In the genomic region with DNA sequence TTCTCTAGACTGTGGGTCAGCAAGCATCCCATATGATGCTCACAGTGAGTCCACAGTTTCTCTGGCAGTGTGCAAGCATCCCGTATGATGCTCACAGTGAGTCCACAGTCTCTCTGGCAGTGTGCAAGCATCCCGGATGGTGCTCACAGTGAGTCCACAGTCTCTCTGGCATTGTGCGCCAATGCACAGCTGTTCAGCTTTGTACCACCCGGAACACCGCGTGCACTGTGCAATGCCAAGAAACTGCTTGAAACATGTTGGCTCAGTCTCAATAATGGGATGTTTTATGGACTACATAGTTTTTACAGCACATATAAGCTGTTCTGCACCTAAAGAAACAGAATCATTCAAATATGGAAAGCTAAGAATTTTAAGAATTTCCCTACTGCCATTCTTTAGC, we compare ENCODE assay signal across 10 mouse cellular contexts. TPM values are rescaled to one million over a fixed set of nuclear protein-coding genes. Genes with fewer than 3 reads are reported as not detected.
DNase-seq lines count a peak whose midpoint lies in the region; ATAC-seq lines count a peak whose summit lies in the region.
"Had no signal": no experiment of that assay in that cellular context is flagged by ENCODE, and none has a peak within 500 bp of the region (broad histone marks: within the 10 kb centered on the region; RNA-seq: fewer than 3 reads in every experiment).

No protein-coding gene starts in this region.

- no peaks in the 10 kb centered on the region for H3K27me3 ChIP-seq in limb, embryonic 13.5 days
- H3K27me3 ChIP-seq in limb, embryonic 10.5 days (ENCODE audit: low read depth, poor library complexity, severe bottlenecking): no peaks in the 10 kb centered on the region
- H3K27me3 ChIP-seq: heart, embryonic 13.5 days; lung, embryonic 15.5 days; stomach, embryonic 15.5 days had no signal

- H3K4me3 ChIP-seq in limb, embryonic 13.5 days: no peak overlapping the region
- H3K4me3 ChIP-seq in limb, embryonic 10.5 days: no peak overlapping the region
- H3K4me3 ChIP-seq: heart, embryonic 13.5 days; lung, embryonic 15.5 days; stomach, embryonic 15.5 days had no signal

- peaks cover 4% of the 10 kb centered on the region; the same call in 1 of the 2 replicates for H3K36me3 ChIP-seq in limb, embryonic 13.5 days
- H3K36me3 ChIP-seq in limb, embryonic 10.5 days: peaks cover 11% of the 10 kb centered on the region; the same call in 1 of the 2 replicates
- H3K36me3 ChIP-seq: heart, embryonic 13.5 days; lung, embryonic 15.5 days; stomach, embryonic 15.5 days had no signal

- ATAC-seq in limb, embryonic 13.5 days (ENCODE audit: low FRiP score, low read depth): 0 out of 2 replicates have a peak, but pooled peaks have one; percentile 24
- ATAC-seq in inflammation-experienced regulatory T-cells, adult 6 months: no peak

- WGBS in limb, embryonic 13.5 days: 77% methylated on average over 6 of the region's 6 CpGs
- WGBS in limb, embryonic 10.5 days: 96% methylated on average over 6 of the region's 6 CpGs

- no peak overlapping the region for H3K27ac ChIP-seq in limb, embryonic 13.5 days
- H3K27ac ChIP-seq in limb, embryonic 10.5 days: no peak overlapping the region
- H3K27ac ChIP-seq: heart, embryonic 13.5 days; lung, embryonic 15.5 days; stomach, embryonic 15.5 days had no signal

- H3K9ac ChIP-seq in limb, embryonic 13.5 days: no peak overlapping the region
- H3K9ac ChIP-seq: lung, embryonic 15.5 days; stomach, embryonic 15.5 days had no signal

- no peaks in the 10 kb centered on the region for H3K9me3 ChIP-seq in limb, embryonic 13.5 days
- H3K9me3 ChIP-seq in limb, embryonic 10.5 days (replicated peaks): no peaks in the 10 kb centered on the region
- H3K9me3 ChIP-seq: heart, embryonic 13.5 days; lung, embryonic 15.5 days; stomach, embryonic 15.5 days had no signal

- DNase-seq in limb, embryonic 10.5 days (ENCODE audit: low spot score): no peak
- peak; percentile 38 for DNase-seq in cerebellum, adult 11 months
- peak; percentile 78 for DNase-seq in cerebellum, adult 9-10 months
- peak; percentile 41 to 46 for DNase-seq in layer of hippocampus, postnatal 25 days (ENCODE audit: extremely low spot score in 1 of 2, low spot score in 1 of 2)
- DNase-seq in urinary bladder, adult 18-20 months (ENCODE audit: low spot score in 2 of 2): no peak

- no peak overlapping the region for H3K4me2 ChIP-seq in limb, embryonic 13.5 days (replicated peaks)
- H3K4me2 ChIP-seq: heart, embryonic 13.5 days; lung, embryonic 15.5 days; stomach, embryonic 15.5 days had no signal

- H3K4me1 ChIP-seq in limb, embryonic 13.5 days: peaks cover 20% of the 10 kb centered on the region
- H3K4me1 ChIP-seq in limb, embryonic 10.5 days: peaks cover 9% of the 10 kb centered on the region
- H3K4me1 ChIP-seq: stomach, embryonic 15.5 days had no signal

RNA-seq across cellular contexts. Expression of a gene that starts 38.9 kb away (rescaled TPM):
- polyA plus RNA-seq in limb, embryonic 13.5 days (2015; fragmentation: Nextera tagmentation; extraction: Ambion mirVana): 4.2 and 4.4 TPM in 2 replicates
- 2.1 and 3.2 TPM in 2 replicates for polyA plus RNA-seq in limb, embryonic 10.5 days (2016; fragmentation: Nextera tagmentation; extraction: Ambion mirVana)
- total RNA-seq in layer of hippocampus, postnatal 25 days (2021): 10 to 100 TPM; 45.2 to 47.4 TPM
- polyA plus RNA-seq in inflammation-experienced regulatory T-cells, adult 6 months (2017; shearing (Covaris generic)): 10 to 100 TPM in 2 of 3 experiments, 1 to 10 TPM in 1; 4.3 to 14.9 (median 14.6) TPM

RNA-seq across cellular contexts. Expression of a gene that starts 53.9 kb away (rescaled TPM):
- 52.9 and 58.5 TPM in 2 replicates for polyA plus RNA-seq in limb, embryonic 13.5 days (2015; fragmentation: Nextera tagmentation; extraction: Ambion mirVana)
- 33.3 and 35.3 TPM in 2 replicates for polyA plus RNA-seq in limb, embryonic 10.5 days (2016; fragmentation: Nextera tagmentation; extraction: Ambion mirVana)
- 100 to 1,000 TPM; 127 to 131 TPM for total RNA-seq in layer of hippocampus, postnatal 25 days (2021)
- 10 to 100 TPM; 20.9 to 25.6 (median 24.0) TPM for polyA plus RNA-seq in inflammation-experienced regulatory T-cells, adult 6 months (2017; shearing (Covaris generic))

Comparison
In these comparisons a context has a peak if more than half of its experiments do, and no peak if none do; other contexts are left out.
1. DNase-seq: peak in cerebellum, adult 11 months (single experiment), cerebellum, adult 9-10 months (single experiment) and layer of hippocampus, postnatal 25 days (2 of 2); none in limb, embryonic 10.5 days (single experiment) and urinary bladder, adult 18-20 months (0 of 2).